Mouse (Mus musculus) spleen, adult 2 months (tissue): ENCODE measurements around the gene 1700014D04Rik. TPM values are rescaled to one million over a fixed set of nuclear protein-coding genes. Genes with fewer than 3 reads are reported as not detected.

ENCODE experiments used
- DNase-seq, 2 experiments: peaks; one replicate each; pipeline versions ENCODE4 v3.0.0 to v3.0.0-alpha.2; 2012 to 2021; ENCODE audit warnings: low spot score in 2 of 2, low read depth in 1 of 2
- H3K27ac ChIP-seq: fragments of 200-500 bp; 2 replicates; pipeline ENCODE4 v1.5.1; 2012; ENCODE audit warnings: low read length, inconsistent platforms; ENCODE audit not compliant: insufficient read depth
- H3K27me3 ChIP-seq: fragments of 200-500 bp; 2 replicates; pipeline ENCODE4 v1.6.1; 2012; ENCODE audit warnings: mild to moderate bottlenecking, moderate library complexity, low read length, inconsistent platforms; ENCODE audit not compliant: control insufficient read depth, insufficient read depth
- H3K36me3 ChIP-seq: fragments of 200-500 bp; 2 replicates; pipeline ENCODE4 v1.6.1; 2012; ENCODE audit warnings: mild to moderate bottlenecking, low read length, inconsistent platforms; ENCODE audit not compliant: control insufficient read depth, insufficient read depth
- H3K4me1 ChIP-seq: fragments of 200-500 bp; 2 replicates; pipeline ENCODE4 v1.6.1; 2011; ENCODE audit warnings: inconsistent platforms; ENCODE audit not compliant: control insufficient read depth, insufficient read depth, insufficient read length
- H3K4me3 ChIP-seq: fragments of 200-500 bp; 2 replicates; pipeline ENCODE4 v1.5.1; 2011; ENCODE audit warnings: mild to moderate bottlenecking, inconsistent platforms; ENCODE audit not compliant: insufficient read depth, insufficient read length; ENCODE audit errors: extremely low read depth
- CTCF ChIP-seq: fragments of 200-500 bp; IDR thresholded peaks from 2 replicates; pipeline ENCODE4 v1.5.1; 2011; ENCODE audit warnings: mild to moderate bottlenecking, inconsistent platforms; ENCODE audit not compliant: insufficient read depth, insufficient read length, insufficient replicate concordance; ENCODE audit errors: extremely low read depth
- POLR2A ChIP-seq: fragments of 200-500 bp; IDR thresholded peaks from 2 replicates; pipeline ENCODE4 v1.6.1; 2011; ENCODE audit warnings: low read depth, low read length, inconsistent platforms
- WGBS: fragments of 180-500 bp; shearing (Covaris S2); methylation state at CpG from one replicate; pipeline ENCODE4 v1.1.7; 2018; 5-methylcytosine and 5-hydroxymethylcytosine counted together
- polyA plus RNA-seq: library from polyadenylated mRNA; depleted of rRNA; stranded (reverse); fragments of >200 nt; gene quantifications from 2 replicates; pipeline ENCODE4 v1.2.3, GENCODE M21; 2012

The 1700014D04Rik gene
- polyA plus RNA-seq, 1 experiment = 0.06 TPM

DNA sequence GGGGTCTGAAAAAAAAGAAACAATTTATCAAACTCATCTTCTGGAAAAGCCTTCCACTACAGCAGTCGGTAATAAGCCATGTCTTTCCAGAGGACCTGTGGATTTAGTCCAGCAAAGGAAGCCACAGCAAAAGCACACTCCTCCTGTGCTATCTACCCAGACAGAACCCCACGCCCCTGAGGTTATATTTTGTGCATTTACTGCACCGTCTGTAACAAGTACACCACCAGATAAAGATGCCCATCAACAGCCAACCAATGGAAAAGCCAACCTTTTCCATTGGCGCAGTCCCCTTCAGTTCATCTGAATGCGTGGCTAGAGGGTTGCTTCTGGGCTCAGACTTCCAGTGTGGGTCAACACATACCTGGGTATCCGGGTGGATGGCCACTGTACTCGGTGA, 16.2 kb upstream of the 1700014D04Rik start:
- TF ChIP-seq CTCF (no peak), POLR2A (no peak)
- no peaks in the 10 kb centered on the region for H3K4me1 ChIP-seq
- 89% methylated on average over 7 of the region's 7 CpGs for WGBS
- no peaks in the 10 kb centered on the region for H3K27me3 ChIP-seq
- H3K36me3 ChIP-seq = peaks cover 10% of the 10 kb centered on the region
- no peak for DNase-seq
- no peak overlapping the region for H3K27ac ChIP-seq
- H3K4me3 ChIP-seq = no peak overlapping the region

GRCm38 (mm10) chr13:59756906-59757305, 10.4 kb upstream of the 1700014D04Rik start:
- Histone ChIP-seq H3K4me3 (no peak overlapping the region), H3K4me1 (no peaks in the 10 kb centered on the region), H3K27me3 (no peaks in the 10 kb centered on the region), H3K27ac (no peak overlapping the region), H3K36me3 (peaks cover 21% of the 10 kb centered on the region)
- WGBS = 92% methylated on average over 7 of the region's 7 CpGs
- DNase-seq = no peak
- TF ChIP-seq CTCF = no peak
- no peak for TF ChIP-seq POLR2A

- no peak overlapping the region for H3K4me3 ChIP-seq
- H3K4me1 ChIP-seq = no peaks in the 10 kb centered on the region
- no peak for TF ChIP-seq CTCF
- no peak for TF ChIP-seq POLR2A
- no peaks in the 10 kb centered on the region for H3K27me3 ChIP-seq
- DNase-seq = no peak
- WGBS = 86% methylated on average over 12 of the region's 12 CpGs
- peaks cover 6% of the 10 kb centered on the region for H3K36me3 ChIP-seq
- H3K27ac ChIP-seq = no peak overlapping the region
These were observed 3.8 kb upstream of the 1700014D04Rik start for GRCm38 (mm10) chr13:59750310-59750709.

GRCm38 (mm10) chr13:59746164-59746563, 388 bp downstream of the 1700014D04Rik start:
- WGBS = 97% methylated on average over 6 of the region's 6 CpGs

DNA sequence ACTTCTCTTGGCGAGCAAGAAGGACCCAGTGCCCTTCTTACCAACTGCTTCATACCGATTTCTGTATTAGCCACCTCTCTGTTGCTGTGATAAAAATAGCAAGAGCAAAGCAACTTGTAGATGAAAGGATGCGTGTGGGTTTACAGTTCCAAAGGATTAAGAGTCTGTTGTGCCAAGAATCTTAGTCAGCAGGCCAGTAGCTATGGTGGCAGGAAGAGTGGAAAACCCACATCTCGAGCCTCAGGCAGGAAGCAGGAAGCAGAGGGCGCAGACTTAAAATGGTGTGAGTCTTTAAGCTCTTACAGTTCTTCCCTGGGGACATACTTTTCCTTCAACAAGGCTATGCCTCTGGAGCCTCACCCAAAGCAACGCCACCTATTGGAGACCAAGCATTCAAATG, 1.1 kb downstream of the 1700014D04Rik start:
- WGBS = 44% methylated on average over 6 of the region's 6 CpGs
- H3K4me1 ChIP-seq = no peaks in the 10 kb centered on the region
- no peak overlapping the region for H3K27ac ChIP-seq
- TF ChIP-seq POLR2A = no peak
- no peak for TF ChIP-seq CTCF
- no peaks in the 10 kb centered on the region for H3K36me3 ChIP-seq
- no peak for DNase-seq
- no peak overlapping the region for H3K4me3 ChIP-seq
- H3K27me3 ChIP-seq = no peaks in the 10 kb centered on the region

More at GRCm38 (mm10) chr13:59746164-59746563, 388 bp downstream of the 1700014D04Rik start:
- H3K27me3 ChIP-seq = no peaks in the 10 kb centered on the region
- DNase-seq = no peak
- H3K27ac ChIP-seq = no peak overlapping the region
- no peak overlapping the region for H3K4me3 ChIP-seq
- no peaks in the 10 kb centered on the region for H3K36me3 ChIP-seq
- TF ChIP-seq POLR2A (no peak), CTCF (no peak)
- no peaks in the 10 kb centered on the region for H3K4me1 ChIP-seq

DNA sequence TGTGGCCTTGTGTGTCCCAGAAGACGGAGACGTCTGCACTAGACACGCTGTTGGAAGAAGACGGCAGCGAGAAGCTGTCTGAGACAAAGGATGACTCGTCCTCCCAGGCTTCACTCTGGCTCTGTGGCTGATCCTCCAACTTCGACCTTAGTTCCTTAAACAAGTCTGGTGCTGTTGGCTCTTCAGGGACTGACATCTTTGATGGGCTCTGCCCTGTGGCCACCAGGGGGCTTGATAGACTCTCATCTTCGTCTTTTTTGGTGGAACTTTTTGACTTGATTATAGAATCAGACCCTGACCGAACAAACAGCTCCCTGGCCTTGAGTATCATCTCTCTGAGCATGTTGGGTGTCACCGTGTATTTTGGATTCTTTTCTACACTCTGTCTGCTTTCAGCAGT, 4.9 kb downstream of the 1700014D04Rik start:
- Histone ChIP-seq H3K4me1 (no peaks in the 10 kb centered on the region), H3K27me3 (no peaks in the 10 kb centered on the region), H3K27ac (no peak overlapping the region), H3K4me3 (no peak overlapping the region), H3K36me3 (no peaks in the 10 kb centered on the region)
- WGBS = 44% methylated on average over 10 of the region's 10 CpGs
- DNase-seq = no peak
- TF ChIP-seq POLR2A (no peak), CTCF (no peak)

- Histone ChIP-seq H3K27ac (no peak overlapping the region), H3K36me3 (no peaks in the 10 kb centered on the region), H3K4me3 (no peak overlapping the region), H3K27me3 (no peaks in the 10 kb centered on the region), H3K4me1 (no peaks in the 10 kb centered on the region)
- no peak for TF ChIP-seq CTCF
- no peak for TF ChIP-seq POLR2A
- no peak for DNase-seq
- 91% methylated on average over 11 of the region's 11 CpGs for WGBS
These were observed 5.5 kb downstream of the 1700014D04Rik start for GRCm38 (mm10) chr13:59741096-59741495.

- Histone ChIP-seq H3K36me3 (no peaks in the 10 kb centered on the region), H3K27ac (peak overlapping the region; percentile 54; the same call in 1 of the 2 replicates), H3K4me1 (no peaks in the 10 kb centered on the region), H3K27me3 (no peaks in the 10 kb centered on the region), H3K4me3 (no peak overlapping the region)
- DNase-seq = no peak
- WGBS = 82% methylated on average over 4 of the region's 4 CpGs
- TF ChIP-seq CTCF (no peak), POLR2A (no peak)
These were observed 7.2 kb downstream of the 1700014D04Rik start for GRCm38 (mm10) chr13:59739397-59739796.
